Mouse (Mus musculus) adrenal gland, adult 18-20 months (tissue): Measurements from ENCODE around the gene Gm3646. TPM values are rescaled to one million over a fixed set of nuclear protein-coding genes. Genes with fewer than 3 reads are reported as not detected.
A peak's percentile ranks its signal among the peaks of the same experiment; 100 is the strongest.

Experiments used
- DNase-seq, 2 experiments: peaks; one replicate each; pipeline ENCODE4 v3.0.0; 2021 to 2022; ENCODE audit warnings: low spot score in 2 of 2
- total RNA-seq, 2 experiments: library from RNA; stranded (reverse); gene quantifications; 1 replicate in 1 of 2; 2 replicates in 1 of 2; pipeline ENCODE4 v1.2.3; 2021

Gm3646 gene
- total RNA-seq, 2 experiments from 2014 or later = not detected

- no peak for DNase-seq
Measured at GRCm38 (mm10) chr1:39781835-39782234, 23.3 kb downstream of the Gm3646 start.

GRCm38 (mm10) chr1:39779111-39779980 is 25.8 kb downstream of the Gm3646 start:
- DNase-seq = no peak

DNA sequence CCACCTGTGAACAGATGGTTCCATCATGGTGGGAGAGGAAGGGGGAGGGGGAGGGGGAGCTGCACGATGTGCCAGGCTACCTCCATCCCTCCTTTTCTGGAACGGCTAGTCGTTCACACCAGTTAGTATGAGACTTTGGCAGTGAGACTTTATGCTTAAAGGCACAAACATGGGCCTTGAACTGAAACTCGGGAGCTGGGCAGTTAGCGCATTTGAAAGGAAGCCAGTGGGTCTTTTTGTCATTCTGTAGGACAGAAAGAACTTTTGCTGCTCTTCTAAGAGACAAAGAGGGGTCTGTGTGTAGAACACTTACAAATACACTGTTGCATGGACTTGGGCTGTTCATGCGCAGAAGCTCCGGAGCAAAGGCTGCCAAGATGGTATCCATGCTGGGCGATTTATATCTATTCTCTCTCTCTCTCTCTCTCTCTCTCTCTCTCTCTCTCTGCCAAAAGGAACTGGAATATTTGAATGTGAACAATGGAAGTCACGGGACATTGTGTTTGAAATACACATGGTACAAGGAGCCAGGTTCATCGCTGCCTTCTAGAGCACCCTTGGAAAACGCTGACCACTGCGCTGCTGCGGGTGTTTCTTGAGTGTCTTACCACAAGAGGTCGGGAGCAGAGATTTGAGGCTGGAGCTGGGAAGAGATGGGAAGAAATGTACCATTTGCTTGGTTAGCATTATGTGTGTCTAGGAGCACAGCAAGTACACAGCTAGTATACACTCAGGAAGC is 31.0 kb downstream of the Gm3646 start:
- DNase-seq = no peak

- DNase-seq = no peak
Measured at GRCm38 (mm10) chr1:39773551-39773950, 31.6 kb downstream of the Gm3646 start.

- no peak for DNase-seq
Measured at GRCm38 (mm10) chr1:39772401-39773095, 32.6 kb downstream of the Gm3646 start.

- DNase-seq = no peak
Measured at GRCm38 (mm10) chr1:39770436-39770835, 34.7 kb downstream of the Gm3646 start.

GRCm38 (mm10) chr1:39768017-39768416 is 37.1 kb downstream of the Gm3646 start:
- DNase-seq = no peak

- no peak for DNase-seq
Measured at GRCm38 (mm10) chr1:39765854-39766493, 39.2 kb downstream of the Gm3646 start.

GRCm38 (mm10) chr1:39762025-39762370 is 43.1 kb downstream of the Gm3646 start:
- peak; percentile 63 to 66 for DNase-seq

DNA sequence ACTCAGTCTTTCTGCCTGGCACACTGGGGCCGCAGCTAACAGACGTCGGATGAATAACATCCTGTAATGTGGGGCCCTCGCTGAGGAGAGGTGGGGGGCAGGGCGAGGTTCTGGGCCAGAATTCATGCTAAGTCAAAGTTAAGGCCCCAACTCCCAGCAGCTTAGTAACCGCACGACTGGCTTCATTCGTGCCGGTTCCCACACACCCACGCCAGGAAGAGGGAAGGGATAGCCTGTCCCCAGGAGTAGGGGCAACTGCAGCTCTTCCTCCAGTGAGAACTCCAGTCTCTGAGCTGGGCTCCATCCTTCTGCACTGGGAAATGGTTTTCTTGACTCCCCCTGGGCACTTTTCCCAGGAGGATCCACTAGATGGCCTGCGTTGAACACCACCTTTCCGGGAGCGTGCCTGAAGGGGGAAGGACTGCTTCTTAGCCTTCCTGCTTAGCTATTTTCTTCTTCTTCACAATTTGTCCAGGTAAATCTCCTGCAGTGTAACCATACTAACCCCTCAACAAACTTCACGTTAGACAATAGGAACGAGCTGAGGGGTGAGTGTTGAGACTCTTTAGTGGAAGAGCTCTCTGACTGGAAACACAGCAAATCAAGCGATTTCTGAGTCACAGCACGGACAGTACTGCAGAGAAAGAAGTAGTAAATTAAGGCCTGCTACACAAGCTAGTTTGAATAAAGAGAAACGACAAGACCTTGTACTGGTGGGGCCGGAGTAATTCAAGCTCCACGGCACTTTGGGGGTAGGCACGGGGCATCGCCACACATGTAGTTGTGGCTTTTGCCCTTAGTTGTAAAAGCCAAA is 43.7 kb downstream of the Gm3646 start:
- DNase-seq = peak; percentile 45 to 55

GRCm38 (mm10) chr1:39760181-39760715 is 44.9 kb downstream of the Gm3646 start:
- DNase-seq = no peak

DNA sequence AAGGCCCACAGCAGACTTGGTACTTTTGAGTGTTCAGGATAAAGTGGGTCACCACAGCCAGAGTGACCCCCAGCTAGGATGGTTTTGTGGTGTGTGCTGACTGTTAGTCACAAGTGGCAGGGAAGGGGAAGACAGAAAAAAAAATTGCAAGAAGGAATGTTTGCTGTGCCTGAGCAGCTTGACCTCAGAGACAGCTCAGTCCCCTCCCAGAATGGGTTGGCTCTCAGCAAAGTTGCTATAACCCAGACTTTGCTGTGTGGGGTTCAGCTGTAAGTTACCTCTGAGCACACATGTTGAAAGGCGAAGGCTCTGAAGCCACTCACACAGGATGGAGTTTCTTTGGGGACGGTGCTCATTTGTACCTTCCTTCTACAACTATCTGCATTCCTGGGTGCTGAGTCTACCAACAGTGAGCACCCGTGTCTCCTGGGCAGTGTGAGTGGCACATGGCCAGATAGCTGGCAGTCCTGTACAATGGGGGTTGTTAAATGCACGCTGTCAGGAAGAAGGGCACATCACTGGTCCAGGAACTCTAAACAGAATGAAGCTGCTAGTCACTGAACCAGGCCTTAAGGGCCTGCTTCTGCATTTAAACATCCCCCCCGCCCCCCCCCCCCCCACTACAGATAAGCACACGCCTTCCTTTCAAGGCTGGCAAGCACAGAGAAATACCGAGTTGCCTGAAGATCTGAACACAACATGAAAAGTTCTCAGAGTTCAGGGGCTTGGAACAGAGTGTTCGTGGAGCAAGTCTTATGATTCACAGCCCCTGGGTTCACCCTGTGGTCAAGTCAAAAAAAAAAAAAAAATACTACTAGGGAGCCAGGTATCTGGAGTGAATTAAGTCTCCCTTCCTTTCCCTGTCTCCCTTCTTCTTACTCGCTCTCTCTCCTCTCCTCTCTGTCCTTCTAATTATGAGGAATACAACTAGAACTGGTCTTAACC is 45.6 kb downstream of the Gm3646 start:
- peak in 1 of 2 experiments; percentile 36 for DNase-seq

DNA sequence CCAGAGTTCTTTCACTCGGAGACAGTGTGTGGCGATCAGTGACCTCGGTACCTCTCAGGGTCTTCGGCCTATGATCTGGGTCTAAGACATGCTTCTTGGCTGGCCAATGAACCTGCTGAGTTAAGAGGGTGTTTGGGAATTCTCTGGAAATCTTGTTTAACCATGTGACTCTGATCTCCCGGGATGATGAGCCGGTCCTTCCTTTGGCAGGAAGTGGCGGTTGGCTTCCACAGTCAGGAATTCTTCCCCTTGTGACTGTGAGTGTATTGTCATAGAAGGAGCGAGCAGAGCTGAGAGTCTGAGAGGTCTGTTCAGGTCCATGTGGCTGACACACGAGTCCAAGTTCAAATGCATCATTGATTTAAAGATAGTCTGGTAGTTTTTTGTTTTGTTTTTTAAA is 46.9 kb downstream of the Gm3646 start:
- no peak for DNase-seq

DNA sequence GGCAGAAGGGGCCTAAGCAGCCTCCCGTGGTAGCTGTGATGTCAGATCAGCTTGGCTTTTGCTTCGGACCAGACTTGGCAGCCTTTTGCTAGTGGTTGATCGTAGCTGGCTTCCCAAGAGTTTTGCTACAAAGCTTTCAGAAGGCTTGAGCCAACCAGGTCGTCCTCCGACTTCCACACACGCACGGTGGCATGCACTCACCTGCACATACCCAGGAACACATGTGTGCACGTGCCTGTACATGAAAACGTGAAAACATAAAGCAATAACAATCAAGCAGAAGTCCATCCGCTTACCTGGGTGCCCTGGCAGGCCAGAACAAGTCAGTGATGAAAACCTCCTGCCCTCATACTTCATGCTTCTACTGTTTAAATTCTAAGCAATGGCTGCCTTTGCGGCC is 48.2 kb downstream of the Gm3646 start:
- DNase-seq = no peak

DNA sequence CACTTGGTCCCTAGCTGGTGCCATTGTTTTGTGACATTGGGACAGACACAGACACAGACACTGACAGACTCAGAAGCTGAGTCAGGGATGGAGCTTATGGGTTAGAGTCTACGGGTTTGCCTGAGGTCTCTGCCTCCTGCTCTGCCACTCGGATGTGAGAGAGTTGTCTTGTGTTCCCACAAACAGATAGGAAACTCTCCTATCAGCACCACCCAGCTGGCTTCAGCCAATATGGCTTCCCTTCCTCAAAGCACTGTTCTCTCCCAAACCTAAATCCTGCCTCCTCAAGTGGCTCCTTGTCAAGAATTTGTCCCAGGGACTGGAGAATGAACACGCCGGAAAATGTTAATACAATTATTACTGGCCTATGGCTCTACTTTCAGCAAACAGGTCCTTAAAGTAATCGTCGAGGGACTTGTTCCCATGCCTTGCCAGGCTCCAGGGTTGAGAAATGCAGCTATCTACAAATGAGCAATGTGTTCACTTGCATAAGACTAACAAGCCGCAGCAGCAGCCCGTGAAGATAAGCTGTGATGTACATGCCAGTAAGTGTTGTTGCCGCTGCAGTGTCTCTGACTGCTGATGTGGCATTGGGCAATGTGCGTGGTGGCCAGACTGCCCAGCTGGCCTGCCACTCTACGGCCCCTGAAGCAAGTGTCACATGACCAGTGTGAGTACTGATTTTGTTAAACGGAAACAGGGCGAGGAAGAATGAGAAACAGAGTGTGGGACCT is 50.7 kb downstream of the Gm3646 start:
- no peak for DNase-seq
